ENCODE assay signal across 25 mouse cellular contexts in the genomic region with DNA sequence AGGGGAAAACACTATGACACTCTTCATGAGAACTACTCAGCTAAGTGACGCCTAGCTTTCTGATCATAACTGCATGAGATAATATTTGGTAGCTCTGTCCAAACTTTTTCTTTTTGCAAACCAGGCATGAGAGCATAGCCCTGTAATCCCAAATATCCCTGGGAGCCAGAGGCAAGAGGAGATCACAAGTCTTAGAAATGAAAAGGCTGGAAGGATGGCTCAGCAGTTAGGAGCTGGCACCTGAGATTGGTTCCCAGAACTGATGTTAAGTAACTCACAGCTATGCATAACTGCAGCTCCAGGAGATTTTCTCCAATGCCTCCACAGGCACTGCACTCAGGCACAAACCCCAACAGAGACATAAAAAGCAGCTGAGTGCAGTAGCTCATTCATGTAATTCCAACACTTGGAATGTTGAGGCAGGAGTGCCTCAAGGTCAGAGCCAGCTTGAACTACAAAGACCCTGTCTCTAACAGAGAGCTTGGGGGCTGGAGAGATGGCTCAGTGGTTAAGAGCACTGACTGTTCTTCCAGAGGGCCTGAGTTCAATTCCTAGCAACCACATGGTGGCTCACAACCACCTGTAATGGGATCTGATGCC. TPM values are rescaled to one million over a fixed set of nuclear protein-coding genes. Genes with fewer than 3 reads are reported as not detected.
DNase-seq lines count a peak whose midpoint lies in the region; ATAC-seq and TF ChIP-seq lines count a peak whose summit lies in the region.
"Had no signal": no experiment of that assay in that cellular context is flagged by ENCODE, and none has a peak within 500 bp of the region (broad histone marks: within the 10 kb centered on the region; RNA-seq: fewer than 3 reads in every experiment).

No protein-coding gene starts in this region.

- ATAC-seq in kidney, embryonic 14.5 days (ENCODE audit: low FRiP score, low TSS enrichment) = no peak
- ATAC-seq: forebrain, embryonic 16.5 days; hindbrain, embryonic 16.5 days; intestine, embryonic 15.5 days; midbrain, embryonic 16.5 days had no signal

- H3K4me3 ChIP-seq in heart, embryonic 10.5 days = no peak overlapping the region
- H3K4me3 ChIP-seq in kidney, adult 2 months (ENCODE audit: insufficient read depth, low read depth, low read length) = no peak overlapping the region
- H3K4me3 ChIP-seq in kidney, embryonic 14.5 days (ENCODE audit: low read length) = no peak overlapping the region
- no peak overlapping the region for H3K4me3 ChIP-seq in embryonic fibroblast, embryonic 13.5 days (ENCODE audit: insufficient read depth, low read length)
- H3K4me3 ChIP-seq: embryonic facial prominence, embryonic 15.5 days; hindbrain, embryonic 10.5 days; intestine, embryonic 15.5 days; layer of hippocampus, adult 2 months; midbrain, embryonic 10.5 days; myocyte; neural tube, embryonic 13.5 days had no signal

- no peaks in the 10 kb centered on the region for H3K36me3 ChIP-seq in heart, embryonic 10.5 days
- H3K36me3 ChIP-seq in kidney, adult 2 months (ENCODE audit: control insufficient read depth, insufficient read depth, low read length) = no peaks in the 10 kb centered on the region
- H3K36me3 ChIP-seq in kidney, embryonic 14.5 days (ENCODE audit: control insufficient read depth, insufficient read depth, low read length) = no peaks in the 10 kb centered on the region
- H3K36me3 ChIP-seq: embryonic facial prominence, embryonic 15.5 days; hindbrain, embryonic 10.5 days; intestine, embryonic 15.5 days; midbrain, embryonic 10.5 days; neural tube, embryonic 13.5 days had no signal

- H3K9ac ChIP-seq in kidney, embryonic 14.5 days (ENCODE audit: low read depth, low read length) = no peak overlapping the region
- H3K9ac ChIP-seq: embryonic facial prominence, embryonic 15.5 days; intestine, embryonic 15.5 days; neural tube, embryonic 13.5 days had no signal

- 0 out of 2 replicates have a peak overlapping the region, but pooled peaks have one; percentile 16 for H3K27ac ChIP-seq in heart, embryonic 10.5 days
- H3K27ac ChIP-seq in kidney, adult 2 months (ENCODE audit: insufficient read depth, low read depth, low read length) = peak overlapping the region; percentile 59
- no peak overlapping the region for H3K27ac ChIP-seq in kidney, embryonic 14.5 days (ENCODE audit: low read depth, low read length)
- H3K27ac ChIP-seq in embryonic fibroblast, embryonic 13.5 days (ENCODE audit: insufficient read depth, low read length) = peak overlapping the region; percentile 82
- H3K27ac ChIP-seq: embryonic facial prominence, embryonic 15.5 days; hindbrain, embryonic 10.5 days; intestine, embryonic 15.5 days; layer of hippocampus, adult 2 months; midbrain, embryonic 10.5 days; neural tube, embryonic 13.5 days had no signal

- no peak for TF ChIP-seq CTCF in kidney, adult 2 months (conservative IDR thresholded peaks at IDR 0.05; ENCODE audit: insufficient read depth, insufficient read length, low read depth, low read length)
- TF ChIP-seq CTCF in embryonic fibroblast, embryonic 13.5 days (IDR thresholded peaks at IDR 0.05; ENCODE audit: borderline replicate concordance, insufficient read depth, low read length) = no peak

- H3K4me1 ChIP-seq in heart, embryonic 10.5 days = peaks cover 39% of the 10 kb centered on the region
- peaks cover 21% of the 10 kb centered on the region; the same call in 1 of the 2 replicates for H3K4me1 ChIP-seq in kidney, adult 2 months (ENCODE audit: control insufficient read depth, insufficient read depth, low read length)
- H3K4me1 ChIP-seq in kidney, embryonic 14.5 days (ENCODE audit: control insufficient read depth, insufficient read depth, low read length) = peaks cover 19% of the 10 kb centered on the region; the same call in 1 of the 2 replicates
- H3K4me1 ChIP-seq in embryonic fibroblast, embryonic 13.5 days (ENCODE audit: control insufficient read depth, insufficient read depth, low read length) = peaks cover 10% of the 10 kb centered on the region

- no peaks in the 10 kb centered on the region for H3K27me3 ChIP-seq in heart, embryonic 10.5 days (ENCODE audit: insufficient read depth, poor library complexity, severe bottlenecking)
- no peaks in the 10 kb centered on the region for H3K27me3 ChIP-seq in kidney, adult 2 months (replicated peaks; ENCODE audit: control insufficient read depth, insufficient read depth, low read length)
- H3K27me3 ChIP-seq in kidney, embryonic 14.5 days (ENCODE audit: control insufficient read depth, insufficient read depth, low read length) = no peaks in the 10 kb centered on the region
- H3K27me3 ChIP-seq: CH12.LX; embryonic facial prominence, embryonic 15.5 days; intestine, embryonic 15.5 days; neural tube, embryonic 13.5 days had no signal

- no peaks in the 10 kb centered on the region for H3K9me3 ChIP-seq in heart, embryonic 10.5 days
- no peaks in the 10 kb centered on the region for H3K9me3 ChIP-seq in kidney, embryonic 14.5 days (ENCODE audit: control insufficient read depth, low read length)
- H3K9me3 ChIP-seq: embryonic facial prominence, embryonic 15.5 days; hindbrain, embryonic 10.5 days; intestine, embryonic 15.5 days; midbrain, embryonic 10.5 days; neural tube, embryonic 13.5 days had no signal

- no peak for TF ChIP-seq POLR2A in kidney, adult 2 months (IDR thresholded peaks at IDR 0.05; ENCODE audit: low read depth, low read length)
- TF ChIP-seq POLR2A in embryonic fibroblast, embryonic 13.5 days (IDR thresholded peaks at IDR 0.05; ENCODE audit: low read depth, low read length) = no peak

- no peak for DNase-seq in heart, embryonic 10.5 days (ENCODE audit: low spot score)
- no peak for DNase-seq in heart, adult 8-10 months (ENCODE audit: low spot score)
- no peak for DNase-seq in kidney, adult 2 months
- DNase-seq in Muller cell, postnatal 12 days (ENCODE audit: inconsistent ontology term) = peak; percentile 69
- no peak for DNase-seq in adrenal gland, adult 18-20 months (ENCODE audit: low spot score in 2 of 2)
- DNase-seq: adrenal gland, postnatal 36 days; B cell, adult 2 months; cerebellum, adult 9-10 months; kidney, adult 9 months; kidney, postnatal 25 days; layer of hippocampus, postnatal 36 days; thymus, postnatal 36 days had no signal

- 83% methylated on average over 1 of the region's 1 CpGs for WGBS in heart, embryonic 10.5 days
- WGBS in kidney, adult 2 months = 77% methylated on average over 1 of the region's 1 CpGs
- WGBS in kidney, embryonic 14.5 days = 94% methylated on average over 1 of the region's 1 CpGs

- no peak overlapping the region for H3K4me2 ChIP-seq in kidney, embryonic 14.5 days (replicated peaks; ENCODE audit: low read depth, low read length)
- H3K4me2 ChIP-seq: embryonic facial prominence, embryonic 15.5 days; intestine, embryonic 15.5 days; neural tube, embryonic 13.5 days had no signal

RNA-seq across cellular contexts. Expression of a gene that starts 21.3 kb away (rescaled TPM):
- polyA plus RNA-seq in heart, embryonic 10.5 days (2016; fragmentation: Nextera tagmentation; extraction: Ambion mirVana) = 10.2 and 11.3 TPM in 2 replicates
- 100 to 1,000 TPM; 132 to 160 (median 141) TPM for total RNA-seq in heart, adult 8-10 months (2022)
- 47.6 and 48.0 TPM in 2 replicates for polyA plus RNA-seq in kidney, adult 2 months (2012; rRNA removed)
- polyA plus RNA-seq in kidney, embryonic 14.5 days (2014; fragmentation: Nextera tagmentation; extraction: Ambion mirVana) = 17.1 and 29.1 TPM in 2 replicates
- 56.1 and 56.6 TPM in 2 replicates for polyA plus RNA-seq in embryonic fibroblast, embryonic 13.5 days (2011; ENCODE audit: insufficient read length, low read depth, missing spikeins)
- total RNA-seq in adrenal gland, adult 18-20 months (2021) = 100 to 1,000 TPM; 114 to 125 TPM

RNA-seq across cellular contexts. Expression of a gene that starts 30.6 kb away (rescaled TPM):
- polyA plus RNA-seq in heart, embryonic 10.5 days (2016; fragmentation: Nextera tagmentation; extraction: Ambion mirVana) = 11.2 and 15.7 TPM in 2 replicates
- total RNA-seq in heart, adult 8-10 months (2022) = 1 to 10 TPM; 3.9 to 7.5 (median 6.6) TPM
- 12.4 and 13.2 TPM in 2 replicates for polyA plus RNA-seq in kidney, adult 2 months (2012; rRNA removed)
- 6.1 and 9.7 TPM in 2 replicates for polyA plus RNA-seq in kidney, embryonic 14.5 days (2014; fragmentation: Nextera tagmentation; extraction: Ambion mirVana)
- polyA plus RNA-seq in embryonic fibroblast, embryonic 13.5 days (2011; ENCODE audit: insufficient read length, low read depth, missing spikeins) = 5.5 and 6.6 TPM in 2 replicates
- 1 to 10 TPM; 4.7 to 4.9 TPM for total RNA-seq in adrenal gland, adult 18-20 months (2021)
